Mouse (Mus musculus) embryo, embryonic 11.5 days (tissue): ENCODE measurements around the gene Chchd6.

ENCODE experiments used
- DNase-seq: peaks from one replicate; pipeline ENCODE4 v3.0.0-alpha.2; 2012; ENCODE audit warnings: low read depth, low spot score

Chchd6 gene

DNA sequence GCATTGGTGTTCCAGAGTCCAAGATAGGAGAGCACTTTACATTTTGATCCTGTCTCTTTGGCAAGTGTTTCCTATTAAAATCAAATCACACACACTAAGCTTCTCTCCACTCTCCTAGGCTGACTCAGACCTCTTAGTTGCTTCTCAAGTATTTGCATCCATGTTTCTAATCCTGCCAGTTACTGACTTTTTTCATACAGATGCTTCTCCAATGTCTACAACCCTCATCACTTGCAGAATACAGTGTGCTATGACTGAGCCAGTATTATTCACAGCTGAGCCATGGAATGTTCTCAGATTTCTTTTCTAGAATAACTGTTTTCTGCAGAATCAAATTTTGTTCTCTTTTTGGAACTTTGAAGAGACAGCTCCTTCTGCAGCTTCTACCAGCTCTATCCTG, 85.3 kb downstream of the Chchd6 start:
- no peak for DNase-seq

DNA sequence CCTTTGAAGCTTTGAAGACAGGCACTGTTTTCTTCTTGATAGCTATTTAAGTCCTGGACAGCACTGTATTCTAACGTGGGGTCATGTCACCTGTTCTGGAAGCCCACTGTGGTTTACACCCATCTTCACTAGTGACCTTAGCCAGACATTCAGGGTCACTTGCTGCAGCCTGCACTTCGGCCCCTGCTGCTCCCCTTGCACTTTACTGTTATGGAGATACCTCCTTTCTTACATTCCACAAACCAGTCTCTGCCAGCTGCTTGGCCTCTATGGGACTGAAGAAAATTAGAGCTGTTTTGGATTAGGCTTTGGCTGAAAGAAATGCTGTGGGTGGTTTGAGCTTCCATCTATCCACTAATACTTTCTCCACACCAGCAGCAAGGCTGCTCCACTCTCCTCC, 86.7 kb downstream of the Chchd6 start:
- DNase-seq = no peak

DNA sequence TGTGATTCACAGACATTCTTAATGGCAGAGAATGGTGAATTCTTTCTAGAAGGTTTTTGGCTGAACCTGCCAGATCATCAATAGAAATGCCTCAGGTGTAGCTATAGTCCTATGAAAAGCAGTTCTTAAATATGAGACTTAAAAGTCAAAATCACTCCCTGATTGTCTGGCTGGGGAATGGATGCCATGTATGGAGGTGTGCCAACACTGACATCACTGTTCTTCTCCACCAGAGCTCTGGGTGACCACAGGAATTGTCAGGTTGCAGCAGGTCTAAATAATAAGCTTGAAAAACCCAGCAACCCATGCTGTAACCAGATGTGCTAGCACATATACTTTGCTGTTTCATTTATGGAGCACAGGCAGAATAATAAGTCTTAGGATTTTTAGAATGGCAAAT, 87.2 kb downstream of the Chchd6 start:
- DNase-seq = no peak

DNA sequence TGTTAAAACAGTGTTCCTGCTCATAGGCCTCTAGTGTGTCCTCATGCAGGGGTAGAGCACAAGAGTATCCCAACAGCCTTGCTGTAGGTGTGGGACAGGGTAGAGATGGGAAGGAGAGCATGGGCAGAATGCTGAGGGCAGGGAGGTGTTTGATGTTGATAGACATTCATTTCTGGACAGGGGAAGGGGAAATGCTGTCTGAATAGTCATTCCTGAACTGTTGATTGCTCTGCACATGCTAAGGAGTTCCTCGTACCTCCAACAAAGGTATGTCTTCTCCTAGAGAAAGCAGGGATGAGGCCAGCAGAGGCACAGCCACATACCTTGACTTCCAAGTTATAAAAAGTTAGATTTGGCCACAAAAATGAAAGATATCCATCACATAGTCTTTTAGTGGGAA, 95.5 kb downstream of the Chchd6 start:
- DNase-seq = no peak

DNA sequence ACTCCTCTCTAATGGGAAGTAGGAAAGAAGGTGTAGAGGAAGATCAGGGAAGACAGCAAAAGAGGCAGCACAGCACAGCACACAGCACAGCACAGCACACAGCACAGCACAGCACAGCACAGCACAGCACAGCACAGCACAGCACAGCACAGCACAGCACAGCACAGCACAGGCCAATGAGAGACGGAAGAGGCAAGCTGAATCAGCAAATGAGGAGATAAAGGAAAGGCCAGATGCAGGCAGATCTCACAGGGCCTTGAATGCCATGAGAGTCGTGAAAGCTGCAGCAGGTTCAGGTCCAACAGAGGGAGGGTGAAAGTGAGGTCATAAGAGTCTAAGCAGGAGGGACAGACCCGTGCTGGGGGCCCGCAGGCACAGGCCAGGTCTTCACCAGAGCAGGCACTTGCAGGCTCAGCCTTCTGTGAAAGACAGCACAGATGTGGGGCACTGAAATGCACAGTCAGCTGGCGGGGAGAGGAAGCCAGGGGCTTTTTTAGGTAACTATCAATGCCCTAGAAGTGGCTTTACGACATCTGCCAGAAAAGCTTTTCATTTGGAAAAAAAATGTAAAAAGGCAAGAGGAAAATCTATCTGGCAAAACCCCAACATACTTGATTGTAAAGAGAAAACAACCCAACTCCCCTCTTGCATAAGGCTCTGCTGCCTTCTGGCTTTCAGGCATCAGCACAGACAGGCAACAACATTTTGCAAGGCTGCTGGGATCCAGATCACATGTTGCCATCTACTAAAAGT, 96.5 kb downstream of the Chchd6 start:
- DNase-seq = no peak

DNA sequence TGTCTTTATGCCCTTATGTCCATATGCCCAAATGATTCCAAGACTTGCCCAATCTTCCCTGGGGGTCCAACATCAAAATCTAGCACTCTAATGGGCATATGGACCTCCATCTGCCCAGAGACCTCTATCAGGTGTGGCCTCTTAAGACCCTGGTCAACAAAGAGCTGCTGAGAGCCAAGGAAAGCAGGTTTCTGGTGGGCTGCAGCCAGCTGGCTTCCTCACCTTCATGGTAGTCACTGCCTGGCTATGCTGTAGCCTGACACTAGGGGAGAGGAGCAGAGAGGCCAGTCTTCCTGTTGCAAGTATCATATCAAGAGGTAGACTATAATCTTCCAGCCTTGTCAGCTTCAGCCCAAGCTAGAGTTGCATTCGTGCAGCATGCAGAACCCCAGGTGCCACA, 98.5 kb downstream of the Chchd6 start:
- DNase-seq = no peak

DNA sequence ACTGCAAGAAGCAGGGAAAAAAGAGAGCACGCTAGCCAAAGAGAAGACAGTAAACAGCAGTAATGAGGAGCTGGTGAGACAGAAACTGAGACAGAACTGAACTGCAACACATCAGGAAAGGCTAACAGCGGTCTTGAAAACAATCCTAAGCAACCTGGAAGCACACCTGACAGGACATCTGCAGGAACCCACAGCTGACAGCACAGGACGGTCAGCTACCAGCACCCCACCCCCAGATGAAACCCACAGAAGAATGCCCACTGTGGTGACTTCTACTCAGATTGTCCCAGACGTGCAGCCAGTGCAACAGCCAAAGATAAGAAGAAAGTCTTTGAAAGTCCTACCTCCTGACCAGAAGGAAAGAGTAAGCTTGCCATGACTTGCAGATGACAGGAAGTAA, 103.1 kb downstream of the Chchd6 start:
- no peak for DNase-seq

GRCm38 (mm10) chr6:89490369-89490768, 105.1 kb downstream of the Chchd6 start:
- DNase-seq = no peak

DNA sequence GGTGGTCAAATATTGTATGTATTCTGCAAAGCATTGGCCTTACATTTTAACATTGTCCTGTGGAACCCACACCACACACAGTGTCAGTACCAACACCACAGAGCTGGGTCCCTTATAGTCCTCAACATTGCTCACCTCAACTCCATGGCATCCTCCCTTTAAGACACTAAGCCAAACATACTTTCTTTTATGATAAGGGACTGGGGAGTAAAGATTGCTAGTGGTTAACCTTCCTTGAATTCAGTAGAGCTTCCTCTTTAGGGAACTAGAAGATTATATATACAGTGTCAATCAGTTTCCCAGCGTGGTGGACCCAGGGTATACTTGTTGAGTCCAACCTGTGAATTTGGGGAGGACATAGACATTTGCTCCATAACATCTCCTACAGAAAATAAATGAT, 105.9 kb downstream of the Chchd6 start:
- no peak for DNase-seq

GRCm38 (mm10) chr6:89486055-89486454, 109.4 kb downstream of the Chchd6 start:
- no peak for DNase-seq

GRCm38 (mm10) chr6:89481192-89481591, 114.3 kb downstream of the Chchd6 start:
- no peak for DNase-seq

- DNase-seq = no peak
Observed at GRCm38 (mm10) chr6:89467908-89468307, 127.5 kb downstream of the Chchd6 start.

GRCm38 (mm10) chr6:89467290-89467689, 128.2 kb downstream of the Chchd6 start:
- no peak for DNase-seq

DNA sequence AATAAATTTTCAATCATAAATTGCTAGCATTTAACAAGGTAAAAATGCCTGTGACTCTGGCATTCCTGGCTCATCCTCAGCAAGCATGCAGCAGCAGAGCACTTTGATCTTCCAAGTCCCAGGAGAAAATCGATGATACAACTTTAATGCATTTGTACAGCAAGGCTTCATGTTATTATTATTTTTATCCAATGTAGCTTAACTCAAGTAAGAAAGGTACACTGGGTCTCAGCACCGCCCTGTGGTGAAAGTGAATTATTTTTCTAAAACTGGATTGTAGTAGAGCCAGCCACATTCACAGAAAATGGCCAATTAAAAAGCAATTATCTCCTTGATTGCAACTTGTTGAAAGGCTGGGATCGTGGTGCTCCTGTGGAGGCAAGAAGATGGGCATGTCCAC, 128.6 kb downstream of the Chchd6 start:
- no peak for DNase-seq

- DNase-seq = no peak
Observed at GRCm38 (mm10) chr6:89466053-89466708, 129.3 kb downstream of the Chchd6 start.

DNA sequence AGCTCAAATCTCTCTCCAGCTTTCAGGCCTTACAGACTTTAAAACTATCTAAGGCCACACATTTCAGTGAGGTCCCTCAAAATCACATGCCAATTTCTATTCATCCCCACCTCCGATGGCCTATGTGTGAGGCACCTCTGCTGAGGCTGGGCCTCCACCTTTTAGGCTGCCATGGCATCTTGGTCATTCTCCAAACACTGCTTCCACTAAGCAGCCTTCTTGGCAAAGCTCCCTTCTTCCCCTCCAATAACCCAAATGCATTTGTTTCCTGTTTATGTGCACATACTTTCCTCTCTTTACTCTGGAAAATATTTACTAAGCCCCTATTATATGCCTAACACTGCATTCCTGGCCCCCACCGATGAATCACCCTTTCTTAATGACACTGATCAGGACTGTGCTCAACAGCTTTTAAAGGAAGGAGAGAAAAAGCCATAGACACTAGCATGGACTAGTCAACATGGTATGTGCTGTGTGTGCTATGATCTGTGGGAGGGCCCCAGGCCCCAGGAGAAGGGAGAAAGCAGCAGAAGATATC, 133.2 kb downstream of the Chchd6 start:
- no peak for DNase-seq

DNA sequence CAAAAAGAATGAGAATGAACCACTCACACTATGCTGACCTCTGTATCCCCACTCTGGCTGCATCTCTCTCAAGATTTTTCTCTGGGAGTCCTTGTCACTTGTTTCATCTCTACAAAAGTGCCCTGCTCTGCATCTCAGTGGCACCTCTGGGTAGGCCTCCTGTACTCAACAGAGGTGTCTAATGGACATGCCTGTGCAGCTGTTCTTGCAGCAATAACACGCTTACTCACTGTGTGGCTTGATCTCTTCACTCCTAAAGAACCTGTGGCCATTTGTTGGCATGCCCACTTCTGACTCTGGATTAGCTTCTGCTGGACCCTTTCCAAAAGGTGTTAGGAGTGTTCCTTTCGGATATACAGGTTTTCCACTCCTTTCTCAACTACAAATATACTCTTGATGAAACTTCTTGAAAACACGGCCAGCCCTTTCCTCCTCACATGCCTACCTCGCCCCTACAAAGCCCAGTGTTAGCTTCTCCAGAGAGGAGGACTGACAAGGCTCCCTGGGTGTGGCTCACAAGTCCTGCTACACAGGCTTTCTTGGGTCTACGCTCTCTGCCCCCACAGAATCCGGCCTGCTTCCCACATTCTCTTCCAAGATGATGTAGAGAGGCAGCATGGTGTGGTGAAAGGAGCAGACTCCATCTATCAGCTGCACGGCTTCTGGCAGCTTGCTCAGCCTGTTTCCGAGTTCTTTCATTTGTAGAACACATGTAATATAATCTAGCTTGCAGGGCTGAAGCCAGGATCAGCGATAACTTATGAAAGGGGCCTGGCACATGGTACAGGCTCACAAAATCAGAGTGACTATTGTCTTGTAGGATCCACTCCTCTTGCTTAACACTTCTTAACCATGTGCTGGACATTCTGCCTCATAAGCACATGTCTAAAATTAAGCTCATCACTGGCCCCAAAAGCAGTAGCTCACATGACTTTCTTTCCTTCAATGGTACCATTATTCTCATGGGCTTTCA, 133.9 kb downstream of the Chchd6 start:
- DNase-seq = no peak

DNA sequence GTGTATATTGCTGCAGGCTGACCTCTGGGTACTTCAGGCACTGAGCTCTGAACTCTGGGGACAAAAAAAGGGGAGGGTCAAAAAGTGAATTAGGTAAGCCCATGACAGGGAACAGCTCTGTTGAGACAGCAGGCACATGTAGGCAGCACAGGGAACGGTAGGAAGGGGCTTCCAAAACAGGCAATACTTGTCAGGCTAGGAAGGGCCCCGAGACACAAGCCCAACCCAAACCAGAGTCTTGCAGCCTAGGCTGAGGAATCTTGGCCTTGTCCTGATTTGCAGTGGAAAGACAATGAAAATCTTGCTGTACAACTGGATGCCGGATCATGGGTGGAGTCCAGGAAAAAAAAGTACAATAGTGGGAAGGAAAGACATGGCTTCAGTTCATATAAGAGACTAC, 135.8 kb downstream of the Chchd6 start:
- no peak for DNase-seq

DNA sequence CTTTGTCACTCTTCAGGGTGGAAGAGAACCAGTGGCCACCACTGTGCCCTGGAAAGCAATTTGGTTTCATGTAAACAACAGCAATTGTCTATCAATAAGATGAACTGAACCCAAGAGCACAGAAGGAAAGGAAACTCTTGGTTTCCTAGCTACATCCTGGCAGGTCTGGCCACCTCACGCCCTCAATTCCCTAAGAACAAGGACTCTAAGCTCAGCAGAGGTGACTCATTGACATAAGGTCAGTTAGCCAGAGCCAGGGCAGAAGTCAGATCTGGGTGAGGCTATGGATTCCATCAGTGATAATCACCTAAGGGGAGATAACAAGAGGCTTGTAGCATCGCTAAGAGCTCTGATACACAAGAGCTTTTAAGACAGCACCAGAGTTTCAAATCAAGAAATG, 137.9 kb downstream of the Chchd6 start:
- no peak for DNase-seq

- no peak for DNase-seq
Observed at GRCm38 (mm10) chr6:89456409-89456961, 139.0 kb downstream of the Chchd6 start.

- DNase-seq = no peak
Observed at GRCm38 (mm10) chr6:89455523-89456000, 139.9 kb downstream of the Chchd6 start.

- DNase-seq = no peak
Observed at GRCm38 (mm10) chr6:89454437-89454836, 141.0 kb downstream of the Chchd6 start.
